Mouse (Mus musculus): ENCODE data around the gene Auts2. TPM values are rescaled to one million over a fixed set of nuclear protein-coding genes. Genes with fewer than 3 reads are reported as not detected.
A peak's percentile ranks its signal among the peaks of the same experiment; 100 is the strongest.

Auts2 gene
- total RNA-seq, 2 experiments from 2014 or later = 179 to 184 TPM

- intact Hi-C loops (cut with DNase I) = no loop called here
- no peak for DNase-seq
These were observed 1025.5 kb downstream of the Auts2 start for GRCm38 (mm10) chr5:131517677-131518076.

- intact Hi-C loops (cut with DNase I) = no loop called here
- peak; percentile 55 for DNase-seq
These were observed 1027.3 kb downstream of the Auts2 start for GRCm38 (mm10) chr5:131515707-131516407.

- DNase-seq = no peak
- intact Hi-C loops (cut with DNase I) = no loop called here
These were observed 1029.4 kb downstream of the Auts2 start for GRCm38 (mm10) chr5:131513753-131514152.

- DNase-seq = no peak
- intact Hi-C loops (cut with DNase I) = no loop called here
These were observed 1030.5 kb downstream of the Auts2 start for GRCm38 (mm10) chr5:131512617-131513016.

GRCm38 (mm10) chr5:131510659-131511058, 1032.5 kb downstream of the Auts2 start:
- DNase-seq = no peak
- intact Hi-C loops (cut with DNase I) = no loop called here

- DNase-seq = no peak
- intact Hi-C loops (cut with DNase I) = no loop called here
These were observed 1033.8 kb downstream of the Auts2 start for GRCm38 (mm10) chr5:131509315-131509714.

GRCm38 (mm10) chr5:131498865-131499264, 1044.3 kb downstream of the Auts2 start:
- no peak for DNase-seq
- intact Hi-C loops (cut with DNase I) = no loop called here

- no peak for DNase-seq
- intact Hi-C loops (cut with DNase I) = no loop called here
These were observed 1046.5 kb downstream of the Auts2 start for GRCm38 (mm10) chr5:131496517-131497216.

- intact Hi-C loops (cut with DNase I) = no loop called here
- no peak for DNase-seq
These were observed 1048.6 kb downstream of the Auts2 start for GRCm38 (mm10) chr5:131494564-131494963.

GRCm38 (mm10) chr5:131492535-131492934, 1050.6 kb downstream of the Auts2 start:
- DNase-seq = no peak
- intact Hi-C loops (cut with DNase I) = no loop called here

- intact Hi-C loops (cut with DNase I) = no loop called here
These were observed 1051.3 kb downstream of the Auts2 start for GRCm38 (mm10) chr5:131491843-131492242.

GRCm38 (mm10) chr5:131490811-131491210, 1052.3 kb downstream of the Auts2 start:
- no peak for DNase-seq
- intact Hi-C loops (cut with DNase I) = no loop called here

More at GRCm38 (mm10) chr5:131491843-131492242, 1051.3 kb downstream of the Auts2 start:
- DNase-seq = no peak

- no peak for DNase-seq
- intact Hi-C loops (cut with DNase I) = no loop called here
These were observed 1053.3 kb downstream of the Auts2 start for GRCm38 (mm10) chr5:131489846-131490245.

GRCm38 (mm10) chr5:131486527-131486926, 1056.6 kb downstream of the Auts2 start:
- no peak for DNase-seq
- intact Hi-C loops (cut with DNase I) = no loop called here

- intact Hi-C loops (cut with DNase I) = no loop called here
- no peak for DNase-seq
These were observed 1067.9 kb downstream of the Auts2 start for GRCm38 (mm10) chr5:131475278-131475677.

- DNase-seq = no peak
These were observed 1074.5 kb downstream of the Auts2 start for GRCm38 (mm10) chr5:131468609-131469008.

GRCm38 (mm10) chr5:131466131-131466530, 1077.0 kb downstream of the Auts2 start:
- no peak for DNase-seq
- intact Hi-C loops (cut with DNase I) = no loop called here

More at GRCm38 (mm10) chr5:131468609-131469008, 1074.5 kb downstream of the Auts2 start:
- intact Hi-C loops (cut with DNase I) = no loop called here

GRCm38 (mm10) chr5:131463402-131463801, 1079.7 kb downstream of the Auts2 start:
- intact Hi-C loops (cut with DNase I) = no loop called here
- no peak for DNase-seq

- intact Hi-C loops (cut with DNase I) = no loop called here
- DNase-seq = no peak
These were observed 1083.2 kb downstream of the Auts2 start for GRCm38 (mm10) chr5:131459951-131460350.

GRCm38 (mm10) chr5:131459549-131459948, 1083.6 kb downstream of the Auts2 start:
- intact Hi-C loops (cut with DNase I) = no loop called here
- no peak for DNase-seq

- intact Hi-C loops (cut with DNase I) = no loop called here
- no peak for DNase-seq
These were observed 1084.4 kb downstream of the Auts2 start for GRCm38 (mm10) chr5:131458700-131459099.

GRCm38 (mm10) chr5:131457999-131458398, 1085.1 kb downstream of the Auts2 start:
- DNase-seq = peak; percentile 57
- intact Hi-C loops (cut with DNase I) = no loop called here

Data from left cerebral cortex, postnatal 4 days (tissue).